Mouse (Mus musculus) skeletal muscle tissue, adult 2 months (tissue): ENCODE results near the gene Gm3642.
"Not testable (repeated sequence)": the region's sequence is repeated elsewhere in the genome, so short reads cannot be mapped to it uniquely, and the experiment has no call there.

ENCODE experiments used
- DNase-seq: peaks from one replicate; pipeline ENCODE4 v3.0.0-alpha.2; 2012; ENCODE audit warnings: low read depth, low spot score

The Gm3642 gene

GRCm38 (mm10) chr14:6840211-6840610 lies at the start of gene Gm3642:
Gene Gm3642, minus strand, starts transcription at chr14:6840311.
- not testable (repeated sequence) for DNase-seq

GRCm38 (mm10) chr14:6889521-6890012 lies 49.5 kb upstream of the Gm3642 start, which contains the start of gene Gm3667:
Gene Gm3667, minus strand, starts transcription at chr14:6889962.
- not testable (repeated sequence) for DNase-seq

GRCm38 (mm10) chr14:6888811-6889210 lies 48.7 kb upstream of the Gm3642 start:
- DNase-seq, result not testable (repeated sequence)

- not testable (repeated sequence) for DNase-seq
Observed at GRCm38 (mm10) chr14:6823297-6823696, 16.8 kb downstream of the Gm3642 start.
